Mouse (Mus musculus) kidney, adult 8-10 months (tissue): ENCODE data around the gene Agtr1a.

Source experiments
- DNase-seq, 2 experiments: peaks; one replicate each; pipeline ENCODE4 v3.0.0; 2022

The Agtr1a gene

DNA sequence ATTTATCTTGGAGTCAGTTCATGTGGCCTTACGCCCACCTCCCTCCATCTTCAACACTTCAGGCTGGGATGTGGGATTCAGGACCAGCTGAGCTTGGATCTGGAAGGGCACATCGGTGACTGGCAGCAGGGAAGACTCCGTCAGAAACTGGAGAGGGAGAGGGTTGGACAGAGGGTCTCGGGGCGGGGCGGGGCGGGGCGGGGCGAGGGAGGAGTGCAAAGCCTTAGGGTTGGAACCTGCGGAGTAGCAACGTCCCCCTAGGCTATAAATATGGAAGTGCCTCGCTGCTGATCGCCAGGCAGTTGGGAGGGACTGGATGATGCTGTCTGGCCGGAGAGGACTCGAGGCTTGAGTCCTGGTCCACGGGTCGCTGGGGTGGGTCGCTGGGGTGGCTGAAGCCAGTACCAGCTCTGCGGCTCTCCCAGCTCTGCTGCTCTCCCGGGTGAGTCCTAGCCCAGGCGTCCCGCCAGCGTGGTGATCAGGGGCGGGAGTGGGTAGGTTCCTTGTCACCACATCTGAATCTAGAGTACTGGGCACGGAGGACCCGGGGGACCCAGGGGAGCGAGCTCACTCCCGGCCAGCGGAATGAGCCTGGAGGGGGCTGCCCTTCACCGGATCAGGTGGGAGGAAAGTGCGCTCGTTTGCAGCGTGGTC lies at the start of gene Agtr1a:
Gene Agtr1a, plus strand, starts transcription at position 294 of the 654 bp plus-strand sequence.
- DNase-seq: peak; percentile 54 to 69

DNA sequence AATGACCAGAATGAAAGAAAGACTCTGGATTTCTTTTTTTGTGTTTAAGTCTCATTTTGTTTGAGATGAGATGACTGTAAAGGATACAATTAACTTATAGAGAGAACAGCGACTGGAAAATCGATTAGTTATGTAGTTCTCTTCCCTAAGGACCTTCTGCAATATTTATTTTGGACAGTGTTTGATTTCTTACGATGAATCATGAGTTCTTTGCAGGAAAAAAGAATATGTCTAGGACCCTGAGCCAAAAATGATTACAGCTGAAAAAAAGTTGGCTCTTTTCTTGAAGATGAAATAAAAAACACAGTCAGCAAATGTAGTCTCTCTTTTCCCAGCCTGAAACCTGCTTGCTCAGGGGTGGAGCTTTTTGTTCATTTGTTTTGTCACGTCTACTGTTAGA lies 26.0 kb upstream of the Agtr1a start:
- no peak for DNase-seq

DNA sequence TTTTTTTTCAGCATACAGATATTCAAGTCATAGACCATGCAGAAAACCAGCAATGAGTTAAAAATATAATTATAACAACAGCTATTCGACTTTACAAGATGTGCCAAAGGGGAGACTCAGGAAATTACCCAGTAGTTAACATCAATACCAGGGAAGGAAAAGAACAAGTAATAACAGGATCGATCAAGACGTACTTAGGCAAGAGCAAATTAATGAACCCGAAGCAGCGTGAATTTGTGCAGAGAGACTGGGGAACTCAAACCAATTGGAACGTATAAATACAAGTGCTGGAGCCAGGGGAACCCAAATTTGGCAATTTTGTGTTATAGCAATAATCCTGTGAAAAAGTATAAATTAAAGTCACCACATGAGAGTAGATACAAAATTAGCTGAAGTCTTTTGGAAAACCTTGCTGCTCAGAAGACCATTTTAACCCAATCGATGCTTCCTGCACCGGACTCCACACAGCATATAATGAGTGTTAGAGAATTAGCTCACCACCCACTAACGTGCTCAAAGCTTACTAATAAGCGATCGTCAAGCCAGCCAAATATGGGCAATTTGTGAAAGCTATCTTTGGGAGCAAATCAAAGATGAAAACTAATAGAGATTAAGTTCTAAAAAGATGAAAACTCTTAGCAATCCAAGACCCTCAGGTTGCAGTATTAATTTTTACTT lies 11.4 kb upstream of the Agtr1a start:
- no peak for DNase-seq

DNA sequence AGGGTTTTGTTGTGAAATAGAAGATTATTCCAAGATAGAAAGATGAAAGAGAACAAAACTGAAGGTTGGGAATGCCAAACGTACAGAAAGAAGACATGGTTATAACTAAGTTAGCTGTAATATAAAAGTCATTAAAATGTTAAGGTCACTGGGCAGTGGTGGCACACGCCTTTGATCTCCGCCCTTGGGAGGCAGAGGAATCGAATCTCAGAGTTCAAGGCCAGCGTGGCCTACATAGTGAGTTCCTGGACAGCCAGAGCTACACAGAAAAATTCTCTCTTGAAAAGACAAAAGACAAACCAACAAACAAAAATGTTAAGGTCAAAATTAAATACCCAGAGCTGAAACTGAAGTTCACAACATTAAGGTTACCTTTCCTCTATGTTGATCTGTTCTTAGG lies 5.2 kb upstream of the Agtr1a start:
- no peak for DNase-seq

DNA sequence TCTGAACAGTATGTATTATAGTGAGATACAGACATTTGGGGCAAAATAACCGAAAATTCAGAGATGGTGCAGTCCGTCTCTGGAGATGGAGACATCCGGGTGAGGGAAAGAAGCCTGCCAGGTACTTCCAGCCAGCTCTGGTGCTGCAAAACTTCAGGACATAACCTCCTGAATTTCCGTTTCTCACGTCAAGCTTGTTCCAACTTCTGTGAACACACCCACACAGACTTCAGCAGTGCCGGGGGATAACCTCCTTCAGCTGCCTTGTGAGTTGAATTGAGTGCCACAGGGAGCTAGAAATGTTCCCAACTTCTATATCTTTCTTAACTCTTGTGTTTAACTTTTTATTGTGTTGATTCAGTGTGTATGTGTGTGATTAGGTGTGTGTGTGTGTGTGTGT lies 4.4 kb upstream of the Agtr1a start:
- DNase-seq: no peak

DNA sequence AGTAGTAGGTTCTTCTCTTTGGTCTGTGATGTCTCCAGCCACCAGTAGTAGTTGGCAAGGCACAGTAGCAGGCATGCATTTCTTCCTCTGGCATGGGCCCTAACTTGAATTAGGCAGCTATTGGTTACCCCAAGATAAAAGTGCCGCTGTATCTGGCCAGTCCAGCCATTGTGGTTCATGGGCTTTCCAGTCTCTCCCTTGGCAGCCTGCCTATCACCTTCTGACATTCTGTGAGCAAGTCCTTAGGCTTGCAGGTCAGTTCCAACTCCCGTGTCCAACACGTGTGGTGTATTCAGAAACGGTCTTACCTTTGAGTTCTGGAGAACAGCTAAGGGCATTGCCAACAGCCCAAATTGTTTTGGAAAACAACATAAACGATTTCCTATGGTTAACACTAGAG lies 3.7 kb upstream of the Agtr1a start:
- DNase-seq: no peak

DNA sequence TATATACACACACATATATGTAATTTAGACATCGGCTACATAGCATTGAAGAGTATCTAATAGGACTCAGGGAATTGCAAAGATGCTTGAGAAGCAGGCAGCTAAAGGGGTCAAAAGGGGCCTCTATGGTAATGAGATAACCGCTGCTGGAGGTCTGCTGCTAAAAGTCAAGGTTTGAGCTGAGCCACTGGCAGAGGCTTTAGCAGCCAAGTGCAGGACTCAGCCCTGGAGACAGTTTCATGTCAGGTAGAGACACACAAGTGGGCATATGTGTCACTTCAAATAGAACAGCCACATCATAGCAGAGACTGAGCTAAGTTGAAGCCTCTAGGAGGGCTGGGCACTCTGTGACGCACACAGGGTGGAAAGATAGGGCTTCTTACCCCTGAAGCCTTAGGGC lies 1.6 kb upstream of the Agtr1a start:
- no peak for DNase-seq

DNA sequence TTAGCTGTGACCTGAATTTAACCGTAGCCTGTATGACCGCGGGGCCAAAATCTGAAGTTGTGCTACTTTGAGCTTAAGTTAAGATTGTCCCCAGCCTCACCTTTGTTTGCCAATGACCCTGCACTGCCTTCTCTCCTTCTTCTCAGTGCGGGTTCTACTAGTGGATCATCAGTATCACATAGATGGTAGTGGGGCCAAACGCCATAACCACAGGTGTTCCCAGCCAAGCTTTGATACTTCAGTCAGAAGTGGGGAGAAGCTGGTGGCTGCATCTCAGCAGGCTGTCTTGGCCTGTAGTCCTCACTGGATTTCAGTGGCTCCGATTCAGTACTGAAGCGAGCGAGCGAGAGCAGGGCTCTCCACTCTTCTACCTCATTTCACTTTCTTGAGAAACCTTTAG lies 672 bp downstream of the Agtr1a start:
- DNase-seq: peak in 1 of 2 experiments; percentile 28

DNA sequence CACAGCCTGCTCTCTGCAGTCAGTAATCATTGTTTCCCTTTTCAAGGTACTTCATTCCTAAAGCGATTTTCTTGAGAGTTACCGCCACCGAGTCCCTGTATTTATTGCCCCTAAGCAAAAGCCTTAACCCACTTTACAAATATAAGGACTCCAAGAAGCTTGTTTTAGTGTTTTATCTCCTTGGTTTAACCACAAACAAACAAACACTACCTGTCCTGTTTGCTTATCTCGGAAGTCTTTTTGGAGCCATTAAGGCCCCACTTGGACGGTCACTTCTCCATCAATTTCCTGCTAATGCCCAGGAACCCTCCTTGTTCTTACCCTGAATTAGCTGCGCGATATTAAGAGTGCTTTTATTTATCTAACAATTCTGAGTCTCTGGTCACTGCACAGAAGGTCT lies 1.4 kb downstream of the Agtr1a start:
- no peak for DNase-seq

DNA sequence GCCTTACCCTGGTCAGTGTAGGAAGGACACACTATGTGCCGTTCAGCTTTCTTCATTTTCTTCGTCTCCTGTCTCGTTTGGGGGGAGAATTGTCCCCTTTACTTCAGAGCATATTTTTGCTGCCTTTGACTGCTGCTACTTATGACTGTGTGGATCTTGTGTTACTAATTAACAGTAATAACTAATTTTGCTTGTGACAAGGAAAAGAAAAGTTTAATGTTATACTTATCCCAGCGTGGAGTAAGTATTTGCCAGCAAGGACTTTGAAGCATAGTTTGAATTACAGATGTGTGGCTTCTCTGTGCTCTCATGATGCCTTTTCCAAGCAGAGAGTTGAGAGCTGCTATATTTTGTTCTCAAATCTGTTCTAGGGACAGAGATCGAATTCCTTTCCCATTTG lies 2.3 kb downstream of the Agtr1a start:
- DNase-seq: peak; percentile 25 to 64

DNA sequence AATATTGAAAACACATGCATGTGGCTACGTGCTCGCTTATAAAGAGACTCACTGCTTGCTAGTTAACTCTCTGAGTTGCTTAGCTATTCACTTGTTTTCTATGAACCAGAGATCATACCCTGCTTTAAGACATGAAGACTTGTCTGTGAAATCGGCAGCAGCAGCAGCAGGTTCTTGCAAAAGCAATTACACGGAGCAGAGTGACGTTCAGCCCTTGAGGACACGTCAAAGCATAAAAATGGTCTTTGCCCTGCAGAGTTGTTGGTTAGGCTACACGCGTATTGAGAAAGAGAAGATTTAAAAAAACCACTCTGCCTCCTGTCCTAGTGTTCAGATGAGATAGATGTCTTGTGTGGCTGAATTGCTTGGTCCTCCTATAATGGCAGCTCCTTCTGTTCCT lies 3.7 kb downstream of the Agtr1a start:
- DNase-seq: no peak

DNA sequence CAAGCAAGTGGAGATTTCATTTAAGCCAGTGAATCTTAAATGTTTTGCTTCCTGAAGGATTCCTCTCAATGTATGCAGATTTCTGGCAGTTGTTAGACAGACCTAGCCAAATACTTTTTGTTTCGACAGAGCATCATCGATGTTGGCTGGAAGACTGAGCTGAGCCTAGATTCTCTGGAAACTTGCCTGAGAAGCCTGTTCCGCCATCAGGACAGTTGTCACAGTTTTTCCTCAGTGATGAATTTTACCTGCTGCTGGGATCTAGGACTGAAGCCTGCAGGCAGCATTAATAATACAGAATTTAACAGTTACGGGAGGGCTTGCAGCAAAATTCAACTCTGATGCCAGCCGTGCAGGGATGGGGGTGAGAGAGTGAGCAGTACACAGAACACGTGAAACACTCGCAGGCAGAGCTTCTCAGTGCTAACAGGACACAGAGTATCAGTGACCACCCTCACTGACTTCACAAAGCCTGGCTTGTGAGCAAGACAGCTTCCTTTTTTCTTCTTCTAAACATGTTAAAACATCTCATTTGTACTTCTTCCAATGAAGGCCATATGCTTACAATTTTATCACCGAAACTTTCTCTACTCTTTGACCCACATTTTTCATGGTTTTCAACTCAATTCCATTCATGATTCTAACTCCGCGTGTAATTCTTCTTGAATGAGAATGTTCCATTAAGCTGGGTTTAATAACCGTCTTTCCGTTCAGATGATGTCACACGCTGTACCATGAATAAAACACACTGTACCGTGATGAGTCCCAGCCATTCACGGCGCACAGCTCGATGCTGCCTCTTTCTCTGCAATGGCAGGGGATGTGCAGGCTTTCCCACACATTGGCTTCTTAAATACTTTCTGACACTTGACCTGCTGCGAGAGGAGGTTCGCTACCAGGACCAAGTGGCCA lies 6.0 kb downstream of the Agtr1a start:
- DNase-seq: no peak

DNA sequence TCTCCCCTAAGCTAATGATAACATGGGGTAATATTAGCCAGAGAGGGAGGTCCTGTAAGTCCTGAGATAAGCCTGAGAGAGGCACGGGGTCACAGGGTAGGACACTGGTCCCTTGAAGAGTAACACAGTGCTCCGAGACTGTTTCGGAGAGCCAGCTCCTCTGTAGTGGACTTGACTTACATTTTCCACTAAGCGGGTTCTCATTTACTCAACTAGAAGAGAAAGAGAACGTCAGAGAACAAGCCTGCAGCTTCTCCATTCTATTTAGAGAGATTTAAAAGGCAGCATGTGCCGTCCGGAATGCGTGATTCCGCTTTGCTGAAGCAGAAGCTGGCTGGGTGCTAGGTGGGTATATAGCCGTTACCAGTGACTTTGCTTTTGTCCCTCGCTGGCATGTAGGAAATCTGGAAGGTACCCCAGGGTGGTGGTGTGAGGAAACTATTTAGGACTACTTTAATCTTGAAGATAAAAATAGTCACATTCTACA lies 9.2 kb downstream of the Agtr1a start:
- DNase-seq: no peak

DNA sequence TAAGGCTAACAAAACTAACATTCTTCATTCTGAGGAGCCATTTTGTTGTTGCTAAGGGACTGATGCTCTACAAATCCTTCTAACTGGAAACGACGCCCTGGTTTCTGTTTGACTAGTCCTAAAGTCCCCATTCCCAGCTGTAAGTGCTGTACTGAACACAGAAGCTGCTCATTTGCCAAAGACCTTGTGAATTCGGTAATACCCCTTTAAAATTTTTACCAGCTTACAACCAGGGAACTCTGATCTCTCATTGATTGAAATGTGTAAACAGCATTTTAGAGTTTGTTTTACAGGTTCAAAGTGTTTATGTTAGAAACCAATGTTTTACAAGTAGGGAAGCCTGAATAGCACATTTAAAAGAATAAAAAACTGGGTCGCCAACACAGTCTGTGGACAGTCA lies 10.6 kb downstream of the Agtr1a start:
- no peak for DNase-seq

DNA sequence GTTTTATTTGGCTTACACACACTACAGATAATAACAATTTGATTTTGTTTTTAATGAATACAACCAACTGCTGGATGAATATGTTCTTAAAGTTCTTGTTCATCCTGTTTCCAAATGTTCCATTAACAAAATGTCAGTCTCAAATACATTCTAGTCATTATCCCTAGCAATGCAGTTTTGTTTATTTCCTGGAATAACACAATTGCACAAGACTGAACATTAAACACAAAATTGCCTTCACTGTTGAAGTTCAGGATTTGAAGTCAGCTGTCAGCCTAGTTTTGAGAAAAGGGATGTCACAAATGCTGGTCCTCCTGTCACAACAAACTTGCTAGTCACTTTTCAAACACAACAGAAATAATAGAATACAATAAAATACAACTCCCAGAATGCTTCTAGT lies 12.1 kb downstream of the Agtr1a start:
- DNase-seq: no peak

DNA sequence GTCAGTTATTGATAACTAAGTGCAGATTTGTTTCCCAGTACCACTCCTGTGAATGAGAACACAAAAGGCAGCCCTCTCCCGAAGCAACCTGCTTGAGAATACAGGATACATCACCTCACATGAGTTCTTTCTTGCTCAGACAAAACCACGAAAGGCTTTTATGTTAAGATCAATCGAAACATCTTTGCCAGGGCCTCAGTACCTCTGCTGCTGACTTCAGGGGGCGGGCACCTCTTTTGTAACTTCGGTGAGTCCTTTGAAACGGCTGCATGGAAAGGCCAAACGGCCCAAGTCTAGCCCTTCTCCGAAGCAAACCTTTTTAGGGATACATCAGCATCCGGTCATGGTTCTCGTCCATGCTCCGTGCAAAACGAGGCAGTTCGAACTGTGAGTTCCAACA lies 15.7 kb downstream of the Agtr1a start:
- no peak for DNase-seq

DNA sequence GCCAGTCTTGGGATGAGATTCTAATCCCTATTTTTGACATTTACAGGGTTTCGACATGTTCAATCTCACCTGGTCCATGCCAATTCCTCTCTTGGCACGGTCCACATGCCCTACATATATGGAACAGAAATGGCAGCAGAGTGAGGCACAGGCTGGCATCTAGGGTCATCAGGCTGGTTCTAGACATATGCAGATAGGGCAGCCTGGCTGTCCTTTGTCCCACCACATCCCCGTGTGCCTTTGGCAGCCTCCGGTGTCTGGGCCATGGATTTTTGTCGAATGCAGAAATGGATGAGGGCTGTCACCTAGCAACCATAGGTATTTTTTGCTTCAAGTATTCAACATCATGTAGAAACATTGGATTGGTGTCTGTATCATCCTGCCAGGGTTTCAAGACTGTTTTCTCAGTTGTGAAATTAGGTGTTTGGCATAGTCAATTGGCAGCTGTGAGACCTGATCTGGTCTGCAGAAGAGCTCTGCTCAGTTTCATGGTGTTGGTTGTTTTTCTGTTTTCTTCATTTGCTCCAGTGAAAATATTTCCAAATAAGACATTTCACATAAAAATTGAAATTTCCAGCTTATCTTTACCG lies 18.8 kb downstream of the Agtr1a start:
- DNase-seq: no peak

DNA sequence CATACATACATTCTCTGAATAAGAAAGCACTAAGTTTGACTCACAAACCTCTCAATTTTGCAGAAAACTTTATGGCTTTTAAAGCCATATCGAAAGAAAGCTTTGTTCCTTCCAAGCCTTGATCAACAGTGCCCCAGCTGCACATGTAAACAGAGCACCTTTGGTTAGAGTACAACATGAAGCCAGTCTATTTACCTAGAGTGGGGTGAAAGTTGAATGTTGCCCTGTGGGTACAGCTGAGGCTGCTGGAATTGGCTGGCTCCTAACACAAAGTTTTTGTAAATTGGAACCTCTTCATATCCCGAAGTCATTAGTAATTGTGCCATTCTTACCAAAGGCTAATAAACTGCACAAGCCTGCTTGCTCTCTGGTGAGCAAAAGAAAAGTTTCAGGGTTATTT lies 19.7 kb downstream of the Agtr1a start:
- no peak for DNase-seq

DNA sequence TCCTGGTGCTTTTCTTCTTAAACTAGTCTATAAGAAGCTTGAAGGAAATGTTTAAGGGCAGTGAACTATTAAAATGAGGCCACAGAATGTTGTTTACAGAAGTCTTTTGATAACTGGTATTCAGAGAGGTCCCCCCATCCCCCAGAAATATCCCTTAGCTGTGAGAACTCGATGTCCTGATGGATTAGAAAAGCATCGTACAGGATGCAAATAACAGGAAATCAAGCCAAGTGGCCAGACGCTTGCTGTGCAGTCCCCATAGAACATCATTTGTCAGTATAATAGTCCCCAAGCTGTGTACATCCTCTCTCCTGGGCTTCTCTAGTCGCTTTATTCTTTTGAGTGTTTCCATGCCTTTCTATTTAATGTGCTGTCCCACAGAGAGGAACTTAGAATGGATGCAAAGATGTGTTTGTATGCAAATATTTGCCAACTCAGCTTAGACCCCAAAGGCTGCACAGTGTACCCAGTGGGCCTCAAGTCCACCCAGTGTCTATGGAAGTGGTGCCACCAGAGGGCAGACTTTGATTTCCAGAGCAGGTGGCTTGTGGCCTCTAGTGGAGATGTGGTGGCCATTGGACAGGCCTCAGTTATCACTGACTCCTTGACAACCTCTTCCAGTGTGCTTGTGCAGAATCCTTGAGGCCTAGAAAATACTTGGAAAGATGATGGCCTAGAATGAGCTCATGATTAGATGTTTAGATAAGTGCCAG lies 22.4 kb downstream of the Agtr1a start:
- no peak for DNase-seq

DNA sequence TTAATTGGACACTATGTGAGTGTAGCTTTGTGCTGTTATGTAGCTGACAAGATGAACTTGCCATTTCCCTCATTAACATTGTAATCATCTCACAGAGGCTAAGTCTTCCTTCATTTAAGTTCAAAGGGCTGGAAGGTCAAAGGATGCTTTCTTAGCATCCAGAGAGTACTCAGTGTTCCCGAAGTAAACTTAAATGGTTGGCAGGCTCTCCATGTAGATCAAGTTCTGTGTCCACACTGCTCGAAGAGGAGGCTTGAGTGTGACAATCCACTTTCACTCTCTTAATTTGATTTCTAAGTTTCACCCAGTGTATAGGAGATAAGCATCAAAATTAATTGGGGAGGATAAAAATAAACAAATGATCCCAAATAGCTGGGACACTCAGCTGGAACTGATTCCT lies 23.6 kb downstream of the Agtr1a start:
- DNase-seq: no peak

DNA sequence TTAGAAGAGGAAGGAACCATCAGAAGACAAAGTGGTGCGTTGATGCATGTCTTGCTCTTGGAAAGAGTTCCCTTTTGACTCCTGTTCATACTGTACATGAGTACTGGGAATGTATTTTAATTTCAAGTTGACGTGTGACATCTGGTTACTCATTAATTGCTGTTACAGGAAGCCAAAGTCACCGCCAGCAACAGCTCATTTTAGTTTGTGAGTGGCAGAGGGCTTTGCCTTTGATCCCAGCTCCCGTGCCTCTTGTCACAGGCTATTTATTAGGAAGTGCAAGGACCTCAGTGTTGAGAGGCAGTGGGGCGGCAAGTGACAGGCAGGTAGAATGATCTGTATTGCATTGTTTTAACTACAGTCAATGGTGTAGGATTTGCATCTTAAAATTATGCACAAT lies 24.8 kb downstream of the Agtr1a start:
- peak; percentile 60 to 71 for DNase-seq

DNA sequence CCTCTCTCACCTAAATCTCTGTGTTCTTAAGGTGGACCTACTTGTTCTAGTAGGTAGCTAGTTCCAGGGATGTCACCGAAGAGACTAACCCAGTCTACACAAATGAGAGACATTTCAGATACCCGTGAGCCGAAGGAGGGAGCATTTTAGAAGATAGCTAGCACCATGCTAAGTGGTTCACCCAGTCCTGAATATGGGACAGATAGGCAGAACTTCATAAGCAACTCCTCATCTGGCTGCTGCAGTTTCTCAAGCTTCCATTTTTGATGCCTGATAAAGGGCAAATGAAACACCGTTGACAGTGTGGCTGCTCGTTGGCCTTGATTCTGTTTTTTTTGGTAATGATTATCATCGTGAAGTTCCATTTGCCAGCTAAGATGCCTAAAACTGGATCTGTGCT lies 25.8 kb downstream of the Agtr1a start:
- no peak for DNase-seq
